Mouse (Mus musculus) T-helper 2 cell (primary cell): Measurements from ENCODE around the gene Nckap5l.
"Not testable (repeated sequence)": the region's sequence is repeated elsewhere in the genome, so short reads cannot be mapped to it uniquely, and the experiment has no call there.

Source experiments
- in situ Hi-C: fragments of 300-600 bp; cut with MboI, MseI; formaldehyde crosslinking; loops from one replicate; pipeline ENCODE4 v1.15.1; 2025; ENCODE audit warnings: high pct_unique_total_duplicates

Nckap5l gene

DNA sequence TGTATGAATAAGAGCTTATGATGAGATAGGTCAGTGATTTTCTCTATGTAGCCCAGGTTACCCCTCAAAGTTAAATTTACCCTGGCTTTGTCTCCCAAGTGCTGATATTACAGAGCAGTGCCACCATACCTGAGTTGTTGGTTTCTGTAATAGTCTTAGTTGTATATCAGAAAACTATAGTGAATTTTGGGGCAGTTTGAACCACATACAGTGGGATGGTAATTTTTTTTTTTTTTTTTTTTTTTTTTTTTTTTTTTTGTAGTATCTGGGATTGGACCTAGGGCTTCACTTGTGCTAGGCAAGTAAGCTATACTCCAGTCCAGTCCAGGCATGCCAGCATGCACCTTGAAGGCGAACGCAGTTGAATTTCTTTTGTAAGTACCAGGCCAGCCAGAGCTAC, 59.9 kb downstream of the Nckap5l start:
- in situ Hi-C loops: no loop called here

DNA sequence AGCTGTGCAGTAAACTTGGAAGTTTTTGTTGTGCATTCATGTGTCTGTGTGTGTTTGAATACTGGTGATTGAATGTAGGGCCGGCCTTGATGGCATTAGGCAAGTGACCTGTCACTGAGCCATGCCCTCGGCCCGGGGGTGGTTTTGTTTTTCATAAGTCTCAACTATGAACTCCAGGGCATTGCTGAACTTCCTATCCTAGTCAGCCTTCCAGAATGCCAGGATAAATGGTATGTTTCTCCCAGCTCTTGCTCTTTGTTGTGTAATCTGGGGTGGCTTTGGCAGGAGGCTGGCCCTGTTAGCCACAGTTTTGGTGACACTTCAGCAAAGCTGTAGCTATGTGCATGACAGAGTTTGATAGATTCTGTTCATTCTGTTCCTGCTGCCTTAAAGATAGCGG, 60.7 kb downstream of the Nckap5l start:
- in situ Hi-C loops: no loop called here

DNA sequence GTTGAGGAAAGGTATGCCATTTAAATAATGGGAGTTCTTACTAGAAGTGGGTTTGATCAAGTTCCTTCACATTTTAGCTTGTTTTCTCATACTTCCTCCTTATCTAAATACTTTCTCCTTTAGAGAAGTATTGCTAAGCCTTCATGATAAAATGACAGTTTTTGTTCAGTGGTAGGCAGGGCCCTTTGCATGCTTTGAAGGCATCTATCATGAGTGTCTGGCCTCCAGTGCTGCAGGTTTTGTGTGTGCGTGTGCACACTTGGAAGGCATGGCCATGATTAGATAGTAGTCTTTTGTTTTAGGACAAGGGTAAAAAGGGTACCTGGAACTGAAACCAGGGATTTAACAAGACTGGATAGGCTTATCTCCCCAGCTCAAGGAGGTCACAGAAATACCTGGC, 61.1 kb downstream of the Nckap5l start:
- in situ Hi-C loops: no loop called here

DNA sequence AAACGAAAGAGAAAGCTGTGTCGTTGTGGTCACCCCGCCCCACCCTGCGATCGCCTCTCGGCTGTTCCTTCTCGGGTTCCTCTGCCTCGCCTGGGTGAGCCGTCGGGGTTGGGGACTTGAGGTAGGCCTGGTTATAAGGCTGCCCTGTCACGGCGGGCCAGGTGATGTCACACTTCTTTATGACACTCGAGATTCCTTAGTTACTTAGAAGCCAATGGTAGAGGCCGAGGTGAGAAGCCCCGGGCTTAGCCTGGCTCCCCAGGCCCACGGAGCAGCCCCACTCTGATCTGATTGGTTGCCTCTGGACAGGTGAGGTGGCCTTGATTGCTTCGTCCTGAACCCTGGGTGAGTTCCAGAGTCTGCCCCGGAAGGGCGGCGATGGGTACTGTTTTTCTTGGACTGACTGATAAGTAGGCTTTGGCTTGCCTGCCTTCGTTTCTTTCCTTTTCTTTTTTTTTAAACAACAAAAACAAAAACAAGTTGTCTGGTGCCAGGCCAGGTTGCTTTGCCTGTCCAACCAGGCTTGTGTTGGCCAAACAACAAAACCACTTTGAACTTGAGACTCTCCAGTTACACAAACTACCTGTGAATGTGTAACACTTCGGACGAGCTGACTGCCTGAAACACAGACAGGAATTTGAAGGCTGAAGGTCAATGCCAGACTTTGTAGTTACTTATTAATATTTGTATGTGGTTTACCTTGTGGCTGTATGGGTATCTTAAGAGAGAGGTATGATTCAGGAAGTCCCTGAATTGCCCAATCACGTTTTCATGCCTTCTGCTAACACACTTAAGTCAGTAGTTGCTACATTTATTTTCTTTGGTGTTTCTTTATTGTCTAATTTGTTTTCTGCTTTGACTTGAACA, 63.9 kb downstream of the Nckap5l start:
- in situ Hi-C loops: no loop called here

DNA sequence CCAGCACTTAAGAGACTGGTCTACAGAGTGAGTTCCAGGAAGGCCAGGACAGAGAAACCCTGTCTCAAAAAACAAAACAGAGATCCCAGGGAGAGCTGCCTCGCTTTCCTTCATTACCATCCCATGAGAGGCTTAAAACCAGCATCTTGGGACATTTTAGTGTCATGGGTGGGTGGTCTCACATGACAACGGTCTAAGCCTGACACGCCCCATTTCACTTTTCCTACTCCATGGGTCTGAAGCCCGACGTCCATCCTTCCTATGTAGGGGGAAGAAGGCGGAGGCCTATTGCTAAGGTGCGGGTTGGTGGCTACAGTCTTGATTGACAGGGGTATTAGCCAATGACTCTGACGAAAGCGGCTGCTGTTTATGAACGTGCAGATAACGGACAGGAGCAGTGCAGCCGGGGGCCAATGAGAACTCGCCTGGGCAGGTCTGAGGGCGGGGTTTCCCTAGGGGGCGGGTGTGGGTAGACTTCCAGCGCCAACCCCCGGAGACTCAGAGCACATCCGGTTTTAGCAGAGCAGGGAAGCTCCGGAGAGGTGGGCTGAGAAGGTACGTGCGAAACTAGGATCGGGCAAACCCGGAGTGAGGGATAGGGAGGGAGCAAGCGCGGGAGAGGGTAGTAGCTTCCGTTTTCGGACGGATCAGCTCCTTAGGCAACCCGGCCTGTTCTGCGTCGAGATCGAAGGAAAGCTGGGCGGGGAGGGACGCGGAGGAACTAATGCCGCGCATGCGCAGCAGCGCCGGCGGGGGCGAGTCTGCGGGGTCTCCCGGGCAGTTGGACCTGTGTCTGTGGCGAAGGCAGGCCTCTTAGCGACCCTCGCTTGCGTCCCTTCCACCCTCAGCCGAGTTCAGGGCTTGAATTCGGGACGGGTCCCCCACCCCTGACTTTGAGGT, 64.8 kb downstream of the Nckap5l start, which contains the start of gene Tmbim6:
TSS of gene Tmbim6 (plus strand) at position 397 of the 900 bp plus-strand sequence.
- in situ Hi-C loops: no loop called here

DNA sequence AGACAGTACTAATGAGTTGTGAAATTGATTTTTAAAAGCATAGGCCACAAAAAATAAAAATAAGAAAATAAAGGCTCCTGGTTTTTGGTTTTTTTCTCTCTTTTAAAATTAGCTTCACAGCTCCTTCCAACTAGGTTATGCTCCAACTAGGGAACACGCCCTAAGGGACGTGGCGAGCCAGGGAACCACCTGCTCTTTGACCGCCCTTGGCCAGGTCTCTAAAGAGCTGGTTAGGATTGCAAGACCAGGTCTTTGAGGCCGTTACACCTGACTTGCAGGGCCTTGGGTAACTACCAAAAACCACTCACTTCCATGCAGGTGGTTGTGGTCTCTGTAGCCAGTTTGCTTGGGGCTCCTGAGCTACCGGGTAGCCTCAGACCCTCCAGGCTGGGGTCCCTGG, 65.6 kb downstream of the Nckap5l start:
- in situ Hi-C loops: no loop called here

DNA sequence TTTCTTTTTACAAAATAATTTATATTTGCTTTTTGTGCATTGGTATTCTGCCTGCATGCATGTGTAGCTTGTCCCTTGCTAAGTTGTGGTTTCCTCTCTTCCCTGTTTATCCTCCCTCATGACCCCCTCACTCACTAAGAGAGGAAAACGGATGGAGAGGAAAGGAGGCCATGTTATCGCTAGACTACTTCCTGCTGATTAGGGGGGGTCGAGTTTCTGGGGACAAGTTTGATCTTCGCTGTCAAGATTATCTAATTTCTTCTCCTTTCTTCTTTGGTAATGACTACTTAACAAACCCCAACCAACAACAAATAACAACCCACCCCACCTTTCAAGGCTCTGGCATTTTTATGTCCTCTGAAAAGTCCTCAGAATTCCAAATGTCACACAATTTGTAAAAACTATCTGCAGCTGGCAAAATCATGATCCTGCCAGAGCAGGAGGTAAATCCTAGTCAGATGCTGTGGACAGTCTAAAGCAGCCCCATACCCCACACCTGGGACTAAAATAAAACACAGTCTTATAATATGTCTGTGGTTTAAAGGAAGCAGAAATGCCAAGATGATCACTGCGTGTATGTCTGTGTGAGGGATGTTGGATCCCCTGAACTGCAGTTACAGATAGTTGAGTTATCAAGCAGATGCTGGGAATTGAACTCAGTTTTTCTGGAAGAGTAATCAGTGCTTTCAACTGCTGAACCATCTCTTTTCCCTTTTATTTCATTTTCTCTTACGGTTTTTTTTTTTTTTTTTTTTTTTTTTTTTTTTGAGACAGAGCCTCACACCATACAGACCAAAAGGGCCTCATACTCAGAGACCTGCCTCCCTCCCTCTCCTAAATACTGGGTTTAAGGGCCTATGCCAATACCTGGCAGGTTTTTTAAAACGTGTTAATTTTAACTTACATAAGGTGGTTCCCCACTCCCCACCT, 66.8 kb downstream of the Nckap5l start:
- in situ Hi-C loops: no loop called here

DNA sequence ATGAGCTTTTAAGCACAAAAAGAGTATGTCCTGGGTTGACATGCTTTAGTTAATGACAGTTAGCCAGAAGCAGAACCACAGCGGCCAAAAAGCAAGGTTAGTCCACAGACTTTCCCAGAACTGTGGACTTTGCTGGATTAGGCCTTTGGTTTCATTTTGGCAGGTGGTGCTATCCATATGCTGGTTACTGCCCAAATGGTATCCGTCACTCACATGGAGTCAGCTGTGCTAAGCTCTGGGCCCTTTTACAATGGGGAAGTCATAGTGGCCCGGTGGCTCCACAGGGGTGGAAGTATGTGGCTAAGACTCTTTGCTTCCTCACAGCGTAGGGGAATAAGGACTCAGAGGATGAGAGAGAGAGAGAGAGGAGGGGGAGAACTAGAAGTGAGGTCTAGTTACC, 69.6 kb downstream of the Nckap5l start:
- in situ Hi-C loops: no loop called here

DNA sequence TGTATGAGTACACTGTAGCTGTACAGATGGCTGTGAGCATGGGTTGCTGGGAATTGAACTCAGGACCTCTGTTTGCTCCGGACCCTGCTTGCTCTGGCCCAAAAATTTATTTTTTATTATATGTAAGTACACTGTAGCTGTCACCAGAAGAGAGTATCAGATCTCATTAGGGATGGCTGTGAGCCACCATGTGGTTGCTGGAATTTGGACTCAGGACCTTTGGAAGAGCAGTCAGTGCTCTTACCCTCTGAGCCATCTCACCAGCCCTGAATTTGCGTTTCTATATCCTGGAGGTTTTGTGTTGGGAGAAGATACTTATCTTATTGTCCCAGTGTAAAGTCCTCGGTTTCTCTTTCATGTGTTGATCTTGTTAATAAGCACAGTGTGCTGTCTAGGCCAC, 70.8 kb downstream of the Nckap5l start:
- in situ Hi-C loops: no loop called here

DNA sequence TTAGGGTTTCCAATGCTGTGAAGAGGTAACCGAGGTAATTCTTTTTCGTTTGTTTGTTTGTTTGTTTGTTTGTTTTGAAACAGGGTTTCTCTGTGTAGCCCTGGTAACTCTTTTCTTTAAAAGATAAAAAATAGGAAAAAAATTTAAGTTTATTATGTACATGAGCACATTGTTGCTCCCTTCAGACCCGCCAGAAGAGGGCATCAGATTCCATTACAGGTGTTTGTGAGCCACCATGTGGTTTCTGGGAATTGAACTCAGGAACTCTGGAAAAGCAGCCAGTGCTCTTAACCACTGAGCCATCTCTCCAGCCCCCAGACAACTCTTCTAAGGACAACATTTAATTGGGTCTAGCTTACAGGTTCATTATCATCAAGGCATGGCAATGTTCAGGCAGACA, 71.4 kb downstream of the Nckap5l start:
- in situ Hi-C loops: not testable (repeated sequence)

DNA sequence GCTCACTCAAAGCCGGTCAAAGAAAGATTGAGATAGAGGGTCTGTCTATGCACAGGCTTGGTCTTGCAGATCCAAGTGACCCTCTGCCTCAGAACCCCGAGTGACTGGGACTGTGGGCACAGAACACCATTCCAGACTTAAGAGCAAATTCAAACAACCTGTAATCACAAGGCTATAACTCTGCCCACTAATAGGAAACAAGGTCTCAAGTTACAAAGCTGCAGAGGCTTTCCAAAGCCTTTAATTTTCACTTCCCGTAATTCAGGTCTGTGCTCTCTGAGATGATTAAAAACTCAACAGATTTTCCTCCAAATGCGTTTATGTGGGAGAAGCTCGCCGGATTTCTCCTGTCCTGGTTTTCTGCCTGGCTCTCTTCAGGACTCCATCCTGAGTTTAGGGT, 73.5 kb downstream of the Nckap5l start:
- in situ Hi-C loops: no loop called here

DNA sequence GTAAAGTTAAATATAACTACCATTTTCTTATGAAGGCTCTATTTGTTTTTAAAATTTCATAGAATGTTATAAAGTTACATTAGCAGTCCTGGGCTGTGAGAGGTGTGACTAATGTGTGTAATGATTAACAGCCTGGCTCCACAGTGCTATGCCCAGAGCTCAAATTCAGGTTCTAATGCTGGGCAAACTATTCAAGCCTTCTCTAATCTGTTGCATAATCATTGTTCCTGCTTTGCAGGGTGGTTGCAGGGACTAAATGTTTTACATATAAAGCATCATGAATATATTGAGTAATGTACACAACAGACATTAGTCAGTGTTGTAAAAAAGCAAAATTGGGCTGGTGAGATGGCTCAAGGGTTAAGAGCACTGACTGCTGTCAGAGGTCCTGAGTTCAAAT, 74.7 kb downstream of the Nckap5l start:
- in situ Hi-C loops: no loop called here

DNA sequence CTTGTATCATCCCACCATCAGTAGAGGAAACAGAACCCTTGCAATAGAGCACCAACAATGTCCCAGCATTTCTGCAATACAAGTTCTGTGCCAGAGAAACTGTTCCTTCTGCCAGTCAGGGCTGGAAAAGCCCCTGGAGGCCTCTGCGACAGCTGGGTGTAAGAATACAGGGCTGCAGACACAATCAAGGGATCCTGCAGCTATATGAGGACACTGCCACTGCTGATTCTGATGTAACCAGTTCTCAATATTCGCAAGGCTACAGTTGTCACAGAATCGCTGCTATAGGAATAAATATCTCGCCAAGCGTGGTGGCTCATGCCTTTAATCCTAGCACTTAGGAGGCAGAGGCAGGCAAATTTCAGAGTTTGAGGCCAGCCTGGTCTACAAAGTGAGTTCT, 81.3 kb downstream of the Nckap5l start:
- in situ Hi-C loops: loop anchor here (5.0 kb wide), 1 partner anchor 49 kb away; no protein-coding TSS in a partner anchor

DNA sequence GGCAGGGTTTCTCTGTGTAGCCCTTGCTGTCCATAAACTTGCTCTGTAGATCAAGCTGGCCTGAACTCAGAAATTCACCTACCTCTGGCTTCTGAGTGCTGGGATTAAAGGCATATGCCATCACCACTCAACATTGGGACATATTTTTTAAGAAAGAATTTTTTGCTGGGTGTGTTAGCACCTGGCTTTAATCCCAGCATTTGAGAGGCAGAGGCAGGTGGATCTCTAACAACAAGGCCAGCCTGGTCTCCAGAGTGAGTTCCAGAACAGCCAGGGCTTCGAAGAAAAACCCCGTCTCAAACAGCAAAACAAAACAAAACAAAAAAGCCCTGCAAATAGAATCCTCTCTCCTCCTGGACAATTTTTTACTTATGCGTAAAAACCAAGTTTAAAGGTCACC, 82.0 kb downstream of the Nckap5l start:
- in situ Hi-C loops: loop anchor here (5.0 kb wide), 1 partner anchor 48 kb away; no protein-coding TSS in a partner anchor

DNA sequence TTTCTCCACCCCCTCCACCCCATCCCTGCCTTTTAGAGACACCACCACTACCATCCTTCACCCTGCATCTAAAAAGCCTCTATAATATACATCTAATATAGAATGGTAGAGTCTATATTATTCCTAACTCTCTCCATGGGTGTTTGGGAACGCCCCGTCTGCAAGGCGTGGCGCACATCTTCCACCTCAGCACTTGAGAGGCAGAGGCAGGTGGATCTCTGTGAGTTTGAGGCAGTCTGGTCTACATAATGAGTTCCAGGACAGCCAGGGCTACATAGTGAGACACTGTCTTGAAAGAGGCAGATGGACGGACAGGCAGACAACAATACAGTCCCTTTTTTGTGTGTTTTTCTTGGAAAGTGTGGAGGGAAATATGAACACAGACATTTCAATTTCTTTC, 82.5 kb downstream of the Nckap5l start:
- in situ Hi-C loops: loop anchor here (5.0 kb wide), 1 partner anchor 48 kb away; no protein-coding TSS in a partner anchor

DNA sequence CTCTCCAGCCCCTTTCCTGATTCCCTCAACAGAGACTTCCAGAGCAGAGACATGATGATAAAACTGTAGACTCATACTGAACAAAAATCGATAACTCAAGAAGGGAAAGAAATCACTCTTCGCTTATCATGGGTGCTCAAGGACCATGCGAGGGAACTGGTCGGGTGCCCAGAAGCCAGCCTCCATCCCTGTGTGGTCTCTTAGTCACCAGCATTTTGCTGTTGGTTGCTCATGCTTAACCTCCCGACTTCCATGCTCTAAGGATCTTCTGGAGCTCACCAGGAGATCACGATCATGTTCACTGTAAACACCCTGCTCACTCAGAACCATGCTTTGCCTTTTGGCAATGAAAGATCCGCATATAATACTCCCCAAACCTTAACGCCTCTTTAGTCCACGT, 84.8 kb downstream of the Nckap5l start:
- in situ Hi-C loops: no loop called here
